Mouse (Mus musculus): ENCODE results near the gene Kctd3. TPM values are rescaled to one million over a fixed set of nuclear protein-coding genes. Genes with fewer than 3 reads are reported as not detected.

Gene Kctd3
- total RNA-seq, 2 experiments from 2014 or later, result 2.3 to 4.6 TPM

DNA sequence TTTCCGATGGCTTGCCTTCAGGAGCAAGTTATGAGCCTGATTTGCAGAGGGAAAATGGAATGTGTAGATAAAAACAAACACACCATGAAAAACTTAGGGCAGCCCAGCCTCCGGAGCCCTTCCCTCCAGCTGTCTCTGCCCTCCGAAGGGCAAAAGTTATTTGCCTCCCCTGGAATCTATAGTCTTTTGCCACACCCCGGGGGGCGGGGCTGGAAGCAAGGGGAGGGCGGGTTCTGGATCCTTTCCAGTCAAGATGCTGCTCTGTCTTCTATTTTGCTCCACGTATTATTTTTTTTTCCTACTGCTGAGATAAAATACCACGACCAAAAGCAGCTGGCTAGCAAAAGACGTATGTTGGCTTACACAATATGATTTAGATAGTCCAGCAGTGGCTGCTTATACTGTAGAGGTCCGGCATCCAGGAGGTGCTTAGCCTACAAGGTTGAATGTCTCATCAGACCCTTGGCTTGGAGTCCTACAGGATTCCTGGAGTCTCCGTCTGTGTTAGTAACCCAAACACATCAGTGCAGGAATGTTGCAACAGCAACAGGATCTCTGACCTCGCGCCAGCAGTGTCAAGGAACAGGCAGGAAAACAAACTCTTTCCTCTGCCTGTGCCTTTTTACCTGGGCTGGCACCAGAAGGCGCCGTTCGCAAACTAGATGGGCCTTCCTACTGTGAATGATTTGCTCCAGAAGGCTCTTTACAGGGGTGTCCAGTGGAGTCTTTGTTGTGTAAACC is 5.4 kb upstream of the Kctd3 start:
- 0 out of 2 replicates have a peak, but pooled peaks have one; percentile 47 for ATAC-seq (replicated peaks; ENCODE audit: low FRiP score, poor library complexity, severe bottlenecking)

- no peak for ATAC-seq (replicated peaks; ENCODE audit: low FRiP score, poor library complexity, severe bottlenecking)
Measured at GRCm38 (mm10) chr1:189010671-189011070, 3.0 kb upstream of the Kctd3 start.

DNA sequence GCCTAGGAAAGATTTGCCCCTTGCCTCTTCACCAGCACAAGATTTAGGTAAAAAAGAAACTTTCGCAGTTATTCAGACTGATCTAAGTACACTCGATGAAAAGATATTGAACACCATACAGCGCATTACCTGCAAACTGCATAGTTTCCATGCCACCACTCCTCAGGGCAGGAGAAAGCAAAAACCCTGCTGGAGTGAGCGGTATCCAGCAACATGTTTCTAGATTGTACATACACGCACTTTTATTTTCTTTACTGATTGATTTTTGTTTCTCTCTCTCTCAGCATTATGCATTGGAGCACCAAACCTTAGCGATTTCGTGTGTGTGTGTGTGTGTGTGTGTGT is 311 bp upstream of the Kctd3 start:
- no peak; the same call in 1 of the 2 replicates for ATAC-seq (replicated peaks; ENCODE audit: low FRiP score, poor library complexity, severe bottlenecking)

GRCm38 (mm10) chr1:189006826-189007225 is 815 bp downstream of the Kctd3 start:
- 0 out of 2 replicates have a peak, but pooled peaks have one; percentile 17 for ATAC-seq (replicated peaks; ENCODE audit: low FRiP score, poor library complexity, severe bottlenecking)

- ATAC-seq (replicated peaks; ENCODE audit: low FRiP score, poor library complexity, severe bottlenecking), result no peak
Measured at GRCm38 (mm10) chr1:189006267-189006666, 1.4 kb downstream of the Kctd3 start.

DNA sequence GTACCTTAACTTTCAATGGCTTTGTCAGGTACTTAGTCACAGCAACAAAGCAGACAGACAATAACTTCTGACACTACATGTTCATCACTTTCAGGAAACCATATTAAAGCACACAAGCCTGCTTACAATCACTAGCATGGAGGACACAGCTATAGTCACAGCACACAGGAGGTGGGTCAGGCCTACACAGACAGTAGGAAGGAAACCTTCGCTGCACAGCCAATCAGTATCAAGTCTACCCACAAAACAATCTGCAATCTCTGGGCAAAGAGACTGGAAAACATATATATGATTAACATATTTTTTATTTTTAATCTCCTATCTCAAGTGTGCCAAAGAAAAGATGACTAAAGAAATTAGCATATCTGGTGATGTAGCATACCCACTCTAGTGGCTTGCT is 2.9 kb downstream of the Kctd3 start:
- ATAC-seq (replicated peaks; ENCODE audit: low FRiP score, poor library complexity, severe bottlenecking), result no peak

- no peak for ATAC-seq (replicated peaks; ENCODE audit: low FRiP score, poor library complexity, severe bottlenecking)
Measured at GRCm38 (mm10) chr1:189001815-189002214, 5.8 kb downstream of the Kctd3 start.

DNA sequence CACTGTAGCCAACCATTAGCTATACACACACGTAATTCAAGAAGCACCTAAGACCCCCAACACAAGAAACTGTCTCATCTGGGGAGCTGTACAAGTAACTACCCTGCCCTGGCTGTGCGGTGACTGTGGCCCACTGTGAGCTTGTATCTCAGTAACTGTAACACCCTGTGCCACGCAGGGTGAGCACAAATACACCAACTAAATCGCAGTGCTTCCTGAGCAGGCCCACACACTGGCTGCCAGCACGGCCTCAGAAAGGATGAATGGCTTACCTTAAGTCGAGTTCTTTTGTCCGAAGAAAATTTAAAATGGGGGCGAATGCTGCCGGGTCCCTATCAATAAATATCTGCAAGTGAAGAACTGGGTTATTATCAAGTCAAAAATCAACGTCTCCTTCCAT is 7.7 kb downstream of the Kctd3 start:
- no peak for ATAC-seq (replicated peaks; ENCODE audit: low FRiP score, poor library complexity, severe bottlenecking)

- no peak for ATAC-seq (replicated peaks; ENCODE audit: low FRiP score, poor library complexity, severe bottlenecking)
Measured at GRCm38 (mm10) chr1:188997921-188998320, 9.7 kb downstream of the Kctd3 start.

DNA sequence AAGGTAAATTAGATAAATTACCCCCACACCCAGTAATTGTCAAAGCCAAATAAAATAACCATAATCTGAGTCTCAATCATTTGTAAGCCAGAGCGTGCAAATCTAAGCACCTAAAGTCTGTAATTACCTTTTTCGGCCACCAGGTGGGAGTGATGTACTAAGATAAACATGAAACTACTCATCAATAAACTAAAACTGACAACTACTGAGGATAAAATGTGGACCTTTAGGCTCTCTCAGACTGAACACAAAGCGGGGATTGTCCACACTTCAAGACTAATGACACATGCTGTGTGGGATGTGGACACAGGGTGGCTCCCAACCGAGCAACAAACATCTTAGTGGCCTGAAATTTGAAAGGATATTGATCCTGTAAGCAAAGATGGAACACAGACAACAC is 14.4 kb downstream of the Kctd3 start:
- ATAC-seq (replicated peaks; ENCODE audit: low FRiP score, poor library complexity, severe bottlenecking), result peak; percentile 75

- ATAC-seq (replicated peaks; ENCODE audit: low FRiP score, poor library complexity, severe bottlenecking), result peak; percentile 94
Measured at GRCm38 (mm10) chr1:188980050-188980449, 27.6 kb downstream of the Kctd3 start.

- peak; percentile 32; the same call in 1 of the 2 replicates for ATAC-seq (replicated peaks; ENCODE audit: low FRiP score, poor library complexity, severe bottlenecking)
Measured at GRCm38 (mm10) chr1:188973926-188974325, 33.7 kb downstream of the Kctd3 start.

DNA sequence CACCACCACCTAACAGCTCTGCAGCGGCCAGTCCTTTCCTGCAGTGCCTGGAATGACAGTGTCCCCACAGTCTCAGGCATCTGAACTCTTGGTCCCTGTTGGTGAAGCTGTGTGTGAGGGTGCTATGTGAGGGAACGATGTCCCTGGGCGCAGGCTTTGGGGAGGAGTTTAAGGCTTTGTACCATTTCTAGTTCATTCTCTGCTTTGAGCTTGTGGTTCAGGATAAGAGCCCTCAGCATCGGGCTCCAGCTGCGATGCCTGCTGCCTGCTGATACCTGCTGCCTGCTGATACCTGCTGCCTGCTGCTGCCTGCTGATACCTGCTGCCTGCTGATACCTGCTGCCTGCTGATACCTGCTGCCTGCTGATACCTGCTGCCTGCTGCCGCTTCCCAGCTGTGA is 34.6 kb downstream of the Kctd3 start:
- peak; percentile 97 for ATAC-seq (replicated peaks; ENCODE audit: low FRiP score, poor library complexity, severe bottlenecking)

GRCm38 (mm10) chr1:188952501-188952900 is 55.1 kb downstream of the Kctd3 start:
- ATAC-seq (replicated peaks; ENCODE audit: low FRiP score, poor library complexity, severe bottlenecking), result no peak

DNA sequence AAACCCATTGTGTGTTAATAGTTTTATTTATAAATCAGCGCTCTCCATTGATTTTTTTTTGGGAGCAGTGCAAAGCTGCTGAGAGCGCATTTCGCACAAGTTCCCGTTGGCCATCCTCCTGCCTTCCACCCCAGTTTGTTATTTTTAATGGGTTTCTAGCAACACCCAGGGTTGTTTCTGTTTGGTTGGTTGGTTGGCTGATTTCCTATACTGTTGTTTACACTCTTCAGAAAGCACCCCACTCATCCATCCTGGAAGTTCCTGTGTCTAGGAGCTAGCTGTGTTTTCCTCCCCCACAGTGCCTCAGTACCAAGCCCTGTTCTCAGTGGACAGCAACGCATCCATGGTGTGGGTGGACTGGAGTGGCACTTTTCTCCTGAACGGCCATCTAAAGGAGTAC is 56.5 kb downstream of the Kctd3 start:
- no peak for ATAC-seq (replicated peaks; ENCODE audit: low FRiP score, poor library complexity, severe bottlenecking)

DNA sequence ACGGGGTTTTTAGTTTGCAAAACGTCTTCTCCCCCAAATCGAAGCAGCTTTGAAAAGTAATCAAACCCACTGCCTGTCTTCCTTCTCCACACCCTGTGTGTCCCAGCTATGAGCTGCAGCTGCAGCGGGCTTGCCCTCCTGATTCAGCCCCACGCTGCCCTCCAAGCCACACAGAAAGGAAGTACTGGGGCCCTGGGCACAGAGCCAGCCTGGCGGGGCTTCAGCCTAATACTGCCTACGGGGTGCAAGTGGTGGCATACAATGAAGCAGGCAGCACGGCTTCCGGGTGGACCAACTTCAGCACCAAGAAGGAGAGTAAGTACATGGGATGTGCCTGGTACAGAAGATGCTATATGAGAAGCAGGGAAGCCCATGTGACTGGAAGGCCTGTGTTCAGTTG is 59.4 kb downstream of the Kctd3 start:
- no peak for ATAC-seq (replicated peaks; ENCODE audit: low FRiP score, poor library complexity, severe bottlenecking)

- ATAC-seq (replicated peaks; ENCODE audit: low FRiP score, poor library complexity, severe bottlenecking), result no peak
Measured at GRCm38 (mm10) chr1:188947794-188948193, 59.8 kb downstream of the Kctd3 start.

DNA sequence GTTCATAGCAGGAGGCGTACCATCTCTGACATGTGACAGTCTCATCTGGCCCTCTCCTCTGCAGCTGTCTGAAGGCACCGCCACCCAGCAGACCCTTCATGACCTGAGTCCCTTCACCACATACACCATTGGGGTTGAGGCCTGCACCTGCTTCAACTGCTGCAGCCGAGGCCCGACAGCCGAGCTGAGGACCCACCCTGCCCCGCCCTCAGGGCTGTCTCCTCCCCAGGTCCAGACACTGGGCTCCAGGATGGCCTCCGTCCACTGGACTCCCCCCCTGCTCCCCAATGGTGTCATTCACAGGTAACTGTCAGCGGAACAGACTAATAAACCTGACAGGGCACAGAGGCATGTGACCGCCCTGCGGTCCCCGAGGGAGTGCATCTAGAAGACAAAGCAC is 60.8 kb downstream of the Kctd3 start:
- no peak for ATAC-seq (replicated peaks; ENCODE audit: low FRiP score, poor library complexity, severe bottlenecking)

DNA sequence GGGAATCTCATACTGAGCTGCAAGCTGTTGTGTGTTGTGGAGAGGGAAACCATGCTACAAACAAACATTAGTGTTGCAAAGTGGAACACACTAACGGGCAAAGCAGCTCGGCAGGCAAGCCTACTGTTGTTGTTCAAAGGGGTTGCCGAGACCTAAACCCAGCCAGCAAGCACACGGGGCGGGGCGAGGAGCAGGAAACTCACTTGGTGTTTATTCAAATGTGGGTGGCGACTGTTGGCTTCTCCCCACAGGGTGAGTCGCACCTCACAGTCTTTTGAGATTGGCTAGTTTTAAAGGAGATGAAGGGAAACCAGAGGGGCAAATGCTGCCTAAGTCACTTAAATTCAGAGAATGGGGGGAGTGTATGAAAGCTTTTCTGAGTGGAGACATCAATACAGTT is 62.3 kb downstream of the Kctd3 start:
- ATAC-seq (replicated peaks; ENCODE audit: low FRiP score, poor library complexity, severe bottlenecking), result no peak

GRCm38 (mm10) chr1:188937246-188937780 is 70.3 kb downstream of the Kctd3 start:
- ATAC-seq (replicated peaks; ENCODE audit: low FRiP score, poor library complexity, severe bottlenecking), result no peak

Data from erythroblast, adult 5-6 weeks (primary cell).